9 mouse cellular contexts compared by ENCODE assay signal in the genomic region with DNA sequence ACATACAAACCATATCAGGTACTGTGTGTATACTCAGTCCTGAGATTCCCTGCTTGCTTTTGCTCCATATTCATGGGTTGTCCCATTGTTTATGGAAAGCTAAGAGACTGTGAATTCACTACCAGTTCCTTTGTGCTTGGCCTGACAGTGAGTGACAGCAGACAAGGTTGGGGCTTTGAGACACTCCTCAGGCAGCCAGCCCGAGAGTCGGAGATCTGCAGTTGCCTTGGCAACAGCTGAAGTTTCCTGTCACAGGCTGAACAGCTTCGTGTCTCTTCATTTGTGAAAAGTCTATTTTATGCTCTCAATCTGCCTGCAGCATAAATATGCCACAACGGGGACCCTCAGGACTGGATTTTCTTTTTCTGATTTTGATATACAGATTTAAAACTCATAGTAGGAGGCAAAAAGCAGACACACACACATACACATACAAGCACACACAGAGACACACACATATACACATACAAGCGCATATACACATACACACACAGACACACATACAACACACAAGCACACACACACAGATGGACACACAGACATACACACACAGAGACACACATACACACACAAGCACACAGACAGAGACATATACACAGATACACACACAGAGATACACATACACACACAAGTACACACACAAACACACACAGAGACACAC.
A peak's percentile ranks its signal among the peaks of the same experiment; 100 is the strongest.
DNase-seq lines count a peak whose midpoint lies in the region; ATAC-seq lines count a peak whose summit lies in the region.
"Had no signal": no experiment of that assay in that cellular context is flagged by ENCODE, and none has a peak within 500 bp of the region (broad histone marks: within the 10 kb centered on the region; RNA-seq: fewer than 3 reads in every experiment).

No protein-coding gene starts in this region.

- H3K36me3 ChIP-seq in hindbrain, embryonic 13.5 days, result no peaks in the 10 kb centered on the region
- H3K36me3 ChIP-seq in midbrain, embryonic 10.5 days, result no peaks in the 10 kb centered on the region
- H3K36me3 ChIP-seq: G1E had no signal

- peak; percentile 24 to 34 for DNase-seq in heart, postnatal 10 days
- DNase-seq in heart, postnatal 25 days (ENCODE audit: low spot score), result no peak
- DNase-seq in embryo, embryonic 10.5 days (ENCODE audit: low spot score), result peak; percentile 80
- DNase-seq in midbrain, embryonic 10.5 days (ENCODE audit: low spot score), result peak; percentile 85
- DNase-seq in spleen, adult 12 weeks (ENCODE audit: low spot score), result no peak
- DNase-seq in gastrocnemius, postnatal 36 days, result no peak
- no peak for DNase-seq in urinary bladder, postnatal 10 days (ENCODE audit: low spot score)

- H3K4me1 ChIP-seq in hindbrain, embryonic 13.5 days (replicated peaks), result peaks cover 28% of the 10 kb centered on the region
- H3K4me1 ChIP-seq in midbrain, embryonic 10.5 days, result peaks cover 47% of the 10 kb centered on the region

- H3K4me3 ChIP-seq in hindbrain, embryonic 13.5 days, result no peak overlapping the region
- no peak overlapping the region for H3K4me3 ChIP-seq in midbrain, embryonic 10.5 days

- ATAC-seq in hindbrain, embryonic 13.5 days (ENCODE audit: low FRiP score), result peak; percentile 93

- H3K9ac ChIP-seq in hindbrain, embryonic 13.5 days, result 0 out of 2 replicates have a peak overlapping the region, but pooled peaks have one; percentile 26

- H3K4me2 ChIP-seq in hindbrain, embryonic 13.5 days, result no peak overlapping the region

- no peaks in the 10 kb centered on the region for H3K9me3 ChIP-seq in hindbrain, embryonic 13.5 days
- 0 out of 2 replicates have a peak, but pooled peaks cover 3% of the 10 kb centered on the region for H3K9me3 ChIP-seq in midbrain, embryonic 10.5 days (replicated peaks)
- H3K9me3 ChIP-seq: G1E had no signal

- no peaks in the 10 kb centered on the region for H3K27me3 ChIP-seq in hindbrain, embryonic 13.5 days
- peaks cover 50% of the 10 kb centered on the region for H3K27me3 ChIP-seq in midbrain, embryonic 10.5 days (ENCODE audit: low read depth, poor library complexity, severe bottlenecking)

- peak overlapping the region; percentile 81 for H3K27ac ChIP-seq in hindbrain, embryonic 13.5 days
- H3K27ac ChIP-seq in midbrain, embryonic 10.5 days (replicated peaks), result peak overlapping the region; percentile 81

- intact Hi-C loops in heart, postnatal 10 days (cut with DNase I), result no loop called here
- intact Hi-C loops in heart, postnatal 25 days (cut with DNase I), result no loop called here
- intact Hi-C loops in gastrocnemius, postnatal 36 days (cut with DNase I), result no loop called here

- whole genome bisulfite sequencing in hindbrain, embryonic 13.5 days, result 19% methylated on average over 5 of the region's 5 CpGs
- WGBS in midbrain, embryonic 10.5 days, result 23% methylated on average over 5 of the region's 5 CpGs

Comparison
In these comparisons a context has a peak if more than half of its experiments do, and no peak if none do; other contexts are left out.
1. DNase-seq: peak in heart, postnatal 10 days (2 of 2), embryo, embryonic 10.5 days (single experiment) and midbrain, embryonic 10.5 days (single experiment); none in heart, postnatal 25 days (single experiment), spleen, adult 12 weeks (single experiment), gastrocnemius, postnatal 36 days (0 of 2) and urinary bladder, postnatal 10 days (single experiment).